Mouse (Mus musculus): ENCODE measurements around the gene Arfip1.
"Not testable (repeated sequence)": the region's sequence is repeated elsewhere in the genome, so short reads cannot be mapped to it uniquely, and the experiment has no call there.

The Arfip1 gene

GRCm38 (mm10) chr3:84570501-84570900 is 11.9 kb downstream of the Arfip1 start:
- no peak for DNase-seq

- DNase-seq = no peak
Measured at GRCm38 (mm10) chr3:84569587-84569986, 12.8 kb downstream of the Arfip1 start.

GRCm38 (mm10) chr3:84568540-84568939 is 13.9 kb downstream of the Arfip1 start:
- no peak for DNase-seq

GRCm38 (mm10) chr3:84563415-84563814 is 19.0 kb downstream of the Arfip1 start:
- no peak for DNase-seq

- DNase-seq = not testable (repeated sequence)
Measured at GRCm38 (mm10) chr3:84562911-84563310, 19.5 kb downstream of the Arfip1 start.

GRCm38 (mm10) chr3:84558301-84558700 is 24.1 kb downstream of the Arfip1 start:
- no peak for DNase-seq

- DNase-seq = no peak
Measured at GRCm38 (mm10) chr3:84555780-84556179, 26.6 kb downstream of the Arfip1 start.

- DNase-seq = no peak
Measured at GRCm38 (mm10) chr3:84547177-84547576, 35.2 kb downstream of the Arfip1 start.

- peak; percentile 45 to 77 for DNase-seq
Measured at GRCm38 (mm10) chr3:84542450-84542849, 40.0 kb downstream of the Arfip1 start.

- DNase-seq = no peak
Measured at GRCm38 (mm10) chr3:84541881-84542280, 40.5 kb downstream of the Arfip1 start.

- DNase-seq = no peak
Measured at GRCm38 (mm10) chr3:84540640-84541039, 41.8 kb downstream of the Arfip1 start.

GRCm38 (mm10) chr3:84536987-84537386 is 45.4 kb downstream of the Arfip1 start:
- DNase-seq = peak; percentile 37 to 40

GRCm38 (mm10) chr3:84533227-84533626 is 49.2 kb downstream of the Arfip1 start:
- DNase-seq = no peak

GRCm38 (mm10) chr3:84529021-84529420 is 53.4 kb downstream of the Arfip1 start:
- DNase-seq = no peak

- DNase-seq = no peak
Measured at GRCm38 (mm10) chr3:84524952-84525351, 57.5 kb downstream of the Arfip1 start.

- DNase-seq = no peak
Measured at GRCm38 (mm10) chr3:84516163-84516562, 66.3 kb downstream of the Arfip1 start.

GRCm38 (mm10) chr3:84512774-84513515 is 69.5 kb downstream of the Arfip1 start:
- DNase-seq = no peak

GRCm38 (mm10) chr3:84505193-84505592 is 77.2 kb downstream of the Arfip1 start:
- DNase-seq = no peak

- DNase-seq = no peak
Measured at GRCm38 (mm10) chr3:84504291-84504690, 78.1 kb downstream of the Arfip1 start.

- no peak for DNase-seq
Measured at GRCm38 (mm10) chr3:84502101-84502500, 80.3 kb downstream of the Arfip1 start.

GRCm38 (mm10) chr3:84500491-84500890 is 81.9 kb downstream of the Arfip1 start:
- no peak for DNase-seq

- no peak for DNase-seq
Measured at GRCm38 (mm10) chr3:84497718-84498117, 84.7 kb downstream of the Arfip1 start.

- DNase-seq = no peak
Measured at GRCm38 (mm10) chr3:84492657-84493056, 89.8 kb downstream of the Arfip1 start.

GRCm38 (mm10) chr3:84492148-84492547 is 90.3 kb downstream of the Arfip1 start:
- no peak for DNase-seq

- DNase-seq = peak; percentile 11 to 37
Measured at GRCm38 (mm10) chr3:84488716-84489115, 93.7 kb downstream of the Arfip1 start.
